Mouse (Mus musculus): ENCODE measurements around the gene Hmgb1. TPM values are rescaled to one million over a fixed set of nuclear protein-coding genes. Genes with fewer than 3 reads are reported as not detected.

The Hmgb1 gene
- 100 to 1,000 TPM; 233 to 278 TPM for total RNA-seq (2021)
- long read RNA-seq, experiment 1, transcript Hmgb1-203 (4 exons, 1,720 nt), result minor isoform, 11 of 496 reads
- long read RNA-seq, experiment 1, transcript Hmgb1-201 (5 exons, 2,838 nt), result major isoform, 426 of 496 reads
- long read RNA-seq, experiment 1, transcript Hmgb1-202 (5 exons, 1,092 nt), result minor isoform, 28 of 496 reads
- long read RNA-seq, experiment 1, partial matches to known transcripts, result 2 of 496 reads
- long read RNA-seq, experiment 1, other reads (novel, unspliced or antisense), result 29 of 496 reads
- long read RNA-seq, experiment 2, transcript Hmgb1-201 (5 exons, 2,838 nt), result major isoform, 353 of 438 reads
- long read RNA-seq, experiment 2, transcript Hmgb1-202 (5 exons, 1,092 nt), result minor isoform, 19 of 438 reads
- long read RNA-seq, experiment 2, transcript Hmgb1-203 (4 exons, 1,720 nt), result minor isoform, 7 of 438 reads
- long read RNA-seq, experiment 2, partial matches to known transcripts, result 6 of 438 reads
- long read RNA-seq, experiment 2, other reads (novel, unspliced or antisense), result 51 of 438 reads

DNA sequence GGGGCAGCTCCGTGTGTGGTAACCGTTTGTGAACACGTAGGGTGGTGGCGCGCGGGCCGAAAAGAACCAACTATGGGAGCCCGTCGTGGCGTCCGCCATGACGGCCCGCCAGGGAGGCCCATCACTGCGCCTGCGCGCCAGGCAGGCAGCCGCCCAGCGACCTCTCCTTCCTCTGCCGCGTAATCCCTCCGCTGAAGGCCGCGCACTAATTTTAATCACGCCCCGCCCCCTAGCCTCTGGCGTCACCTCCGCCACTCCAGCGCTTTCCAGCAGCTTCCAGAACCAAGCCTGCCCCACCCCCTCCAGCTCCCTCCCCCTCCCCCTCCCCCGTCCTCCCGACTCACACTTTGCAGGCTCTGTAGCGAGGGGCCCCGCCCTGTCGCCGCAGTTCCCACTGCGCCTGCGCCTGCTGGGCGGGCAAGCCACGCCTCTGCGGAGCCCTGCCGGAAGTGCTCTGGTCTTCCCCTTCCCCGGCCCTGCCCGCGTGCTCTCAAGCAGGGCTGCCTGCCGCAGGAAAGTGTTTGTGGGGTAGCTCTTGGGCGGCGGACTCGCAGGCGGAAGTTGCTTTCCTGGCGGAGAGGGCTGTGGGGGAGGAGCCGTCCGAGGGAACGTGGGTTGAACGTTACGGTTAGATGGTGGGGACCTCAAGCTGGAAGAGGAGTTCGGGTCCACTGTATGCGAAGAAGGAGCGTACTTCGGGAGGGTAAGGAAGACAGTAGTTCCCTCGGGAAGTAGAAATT, at the start of gene Hmgb1, which contains the start of gene Uspl1:
Gene Hmgb1, minus strand, starts transcription at position 386 of the 740 bp plus-strand sequence.
Gene Uspl1, plus strand, starts transcription at position 247 of the 740 bp plus-strand sequence.
- DNase-seq (ENCODE audit: low spot score in 2 of 2), result peak; percentile 99

DNA sequence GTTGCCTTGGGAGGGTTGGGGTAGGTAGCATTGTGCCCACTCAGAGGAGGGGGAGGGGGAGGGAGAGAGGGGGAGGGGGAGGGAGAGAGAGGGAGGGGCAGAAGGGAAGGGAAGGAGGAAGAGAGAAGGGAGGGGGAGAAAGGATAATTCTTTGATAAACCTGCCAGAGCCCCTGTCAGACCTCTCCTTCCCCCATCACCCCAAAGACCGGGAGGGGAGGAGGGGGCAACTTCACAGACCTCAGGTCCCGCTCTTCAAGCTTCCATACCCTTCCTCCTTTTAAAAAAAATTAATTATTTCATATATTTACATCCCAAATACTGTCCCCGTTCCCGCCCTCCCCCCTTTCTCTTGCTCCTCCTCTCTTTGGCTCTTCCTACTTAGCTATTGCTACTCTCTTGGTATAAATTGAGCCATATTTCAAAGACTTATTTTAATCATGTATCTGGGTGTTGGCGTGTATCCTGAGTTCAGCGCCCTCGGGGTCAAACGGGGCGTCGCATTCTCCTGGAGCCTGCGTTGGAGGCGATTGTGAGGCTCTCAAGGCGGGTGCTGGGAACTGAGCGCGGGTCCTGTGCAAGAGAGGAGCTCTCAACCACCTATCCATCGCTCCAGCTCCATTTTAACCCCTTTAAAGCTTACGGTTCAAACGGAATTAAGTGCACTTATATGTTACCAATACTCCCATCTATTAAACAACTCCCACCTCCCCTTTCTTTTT, 45.5 kb upstream of the Hmgb1 start:
- no peak for DNase-seq (ENCODE audit: low spot score in 2 of 2)

DNA sequence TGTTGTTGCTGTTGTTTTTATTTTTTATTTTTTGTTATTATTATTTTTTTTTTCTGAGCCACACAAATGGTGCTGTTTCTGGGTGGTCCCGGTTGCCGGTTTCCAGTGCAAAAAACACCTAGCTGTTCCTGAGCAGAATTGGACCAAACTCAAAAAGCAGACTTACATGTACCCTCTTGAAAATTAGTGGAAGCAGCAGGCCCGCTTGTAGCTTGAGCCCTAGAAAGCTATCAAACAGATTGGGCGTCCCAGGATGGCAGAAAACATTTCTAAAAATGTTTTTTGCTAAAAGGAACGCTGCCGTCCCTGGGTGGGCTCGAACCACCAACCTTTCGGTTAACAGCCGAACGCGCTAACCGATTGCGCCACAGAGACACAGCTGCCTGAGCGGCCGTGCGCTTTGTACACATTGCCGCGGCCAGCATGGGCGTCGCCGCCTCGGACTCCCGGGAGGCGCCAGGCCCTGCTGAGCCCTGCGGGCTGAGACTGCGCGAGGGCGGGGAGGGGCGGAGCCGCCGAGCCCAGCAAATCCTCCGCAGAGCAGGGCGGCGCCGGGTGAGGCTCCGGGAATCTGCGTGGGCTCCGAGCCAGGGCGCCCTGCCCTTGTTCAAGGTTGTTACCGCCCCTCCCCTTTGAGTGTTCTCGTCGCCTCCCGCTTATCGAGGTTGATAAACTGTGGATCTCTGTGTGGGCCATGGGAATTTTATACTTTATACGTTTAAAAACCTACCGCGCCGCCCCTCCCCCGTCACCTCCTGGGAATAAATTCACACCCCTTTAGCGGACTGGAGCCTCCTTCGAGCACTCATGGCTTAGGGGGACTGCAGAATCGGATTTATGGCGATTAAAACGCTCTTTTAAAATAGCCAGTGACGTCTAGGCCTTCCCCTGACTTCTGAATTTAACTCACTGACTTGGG, 44.7 kb upstream of the Hmgb1 start:
- DNase-seq (ENCODE audit: low spot score in 2 of 2), result peak; percentile 98 to 99

DNA sequence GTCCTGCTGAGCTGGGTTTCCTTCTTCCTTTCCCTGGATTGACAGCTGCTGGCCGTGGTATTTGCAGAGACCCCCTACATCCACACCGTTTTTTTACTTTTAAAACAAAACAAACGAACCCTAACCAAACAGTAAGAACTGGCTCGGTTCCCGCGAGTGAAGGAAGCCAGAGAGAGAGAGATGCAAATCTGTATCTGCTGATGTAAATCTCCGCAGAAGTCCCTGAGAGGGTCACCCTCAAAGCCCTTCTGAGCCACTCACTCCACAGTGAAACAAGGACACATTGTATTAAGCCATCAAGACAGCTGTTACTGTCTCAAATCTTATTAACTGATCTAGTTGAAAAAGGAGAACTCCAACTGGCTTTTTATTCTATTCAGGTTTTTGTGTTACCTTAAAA, 40.4 kb upstream of the Hmgb1 start:
- DNase-seq (ENCODE audit: low spot score in 2 of 2), result no peak

DNA sequence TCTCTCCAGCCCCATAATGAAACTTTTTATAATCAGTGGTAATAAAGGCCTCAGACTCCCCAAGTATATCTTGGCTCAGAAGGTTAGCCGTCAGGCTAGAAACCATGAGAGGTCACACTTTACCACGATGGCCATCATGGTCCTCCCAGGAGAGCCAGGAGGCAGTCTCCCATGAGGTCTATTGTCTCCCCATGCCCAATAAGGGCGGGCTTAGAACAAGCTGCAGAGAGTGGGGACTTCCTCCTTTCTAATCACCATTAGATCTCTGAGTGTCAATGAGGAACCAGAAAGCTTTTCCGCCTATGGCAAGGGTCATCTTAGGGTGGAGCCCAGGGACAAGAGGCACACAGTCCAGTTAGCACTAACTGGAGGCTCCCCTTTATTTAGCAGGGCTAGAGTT, 37.1 kb upstream of the Hmgb1 start:
- DNase-seq (ENCODE audit: low spot score in 2 of 2), result no peak

DNA sequence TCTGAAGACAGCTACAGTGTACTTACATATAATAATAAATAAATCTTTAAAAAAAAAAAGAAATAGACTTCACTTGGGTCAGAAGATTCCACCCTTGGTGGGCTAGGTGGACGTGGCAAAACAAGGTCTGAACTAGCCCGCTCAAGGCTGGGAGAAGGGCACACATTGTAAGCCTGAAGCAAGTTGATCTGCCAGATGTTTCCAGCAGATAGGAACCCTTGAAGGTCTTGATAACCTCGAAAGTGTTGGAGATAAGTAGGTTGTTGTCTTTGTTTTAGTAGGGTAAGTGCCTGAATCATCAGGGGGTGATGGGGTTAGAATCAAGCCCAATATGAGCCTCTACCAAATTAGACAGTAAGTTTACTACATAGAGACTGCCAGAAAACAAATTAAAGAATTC, 35.2 kb upstream of the Hmgb1 start:
- DNase-seq (ENCODE audit: low spot score in 2 of 2), result no peak

DNA sequence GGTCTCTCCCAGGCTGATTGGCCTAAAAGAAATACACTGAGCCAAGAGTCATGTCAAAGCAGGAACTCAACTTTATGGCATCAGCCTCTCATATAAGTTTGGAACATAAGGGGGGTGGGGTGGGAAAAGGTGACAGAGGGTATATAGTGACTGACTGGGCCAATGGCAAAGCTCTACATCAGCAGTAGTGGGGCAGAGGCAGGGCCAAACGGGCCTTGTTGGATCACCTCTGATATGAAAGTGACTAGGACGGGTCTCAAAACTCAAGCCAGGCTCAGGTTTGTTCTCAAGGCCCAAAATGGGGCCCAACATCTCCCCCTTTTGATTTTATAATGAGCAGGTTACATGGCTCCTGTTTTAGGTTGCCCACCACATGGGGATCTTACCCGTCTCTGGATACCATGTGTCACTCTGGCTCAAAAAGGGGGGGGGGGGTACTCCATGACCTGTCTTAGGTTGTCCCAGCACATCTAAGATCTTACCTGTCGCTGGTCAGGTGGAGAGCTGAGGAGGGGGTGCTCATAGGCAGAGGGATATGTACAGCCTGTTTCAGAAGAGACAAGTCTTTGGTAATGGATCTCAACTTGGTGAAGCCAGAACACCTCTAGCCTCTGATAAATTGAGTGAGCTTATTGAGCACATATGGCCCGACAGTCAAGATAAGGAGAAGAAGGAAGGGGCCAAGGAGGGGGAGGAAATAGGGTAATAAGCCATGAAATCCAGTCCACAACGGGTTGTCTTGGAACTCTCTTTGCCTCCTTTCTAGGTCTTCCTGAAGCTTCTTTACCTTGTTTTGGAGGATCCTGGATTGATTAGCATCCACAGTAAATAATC, 33.5 kb upstream of the Hmgb1 start:
- no peak for DNase-seq (ENCODE audit: low spot score in 2 of 2)

DNA sequence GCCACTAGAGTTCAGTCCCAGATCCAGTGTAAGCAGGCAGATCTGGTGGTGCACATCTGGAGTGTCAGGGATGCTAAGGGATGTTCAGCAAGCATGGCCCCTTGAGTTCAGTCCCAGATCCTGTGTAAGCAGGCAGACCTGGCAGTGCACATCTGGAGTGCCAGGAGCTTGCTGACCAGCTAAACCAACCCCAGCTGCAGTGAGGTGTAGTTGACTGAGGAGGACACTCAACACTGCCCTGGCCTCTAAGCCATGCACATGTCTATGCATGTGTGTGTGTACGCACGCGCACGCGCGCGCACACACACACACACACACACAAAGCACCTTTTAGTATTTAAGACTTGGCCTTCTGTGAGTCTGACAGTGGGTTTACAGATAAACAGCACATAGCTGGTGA, 31.3 kb upstream of the Hmgb1 start:
- no peak for DNase-seq (ENCODE audit: low spot score in 2 of 2)

DNA sequence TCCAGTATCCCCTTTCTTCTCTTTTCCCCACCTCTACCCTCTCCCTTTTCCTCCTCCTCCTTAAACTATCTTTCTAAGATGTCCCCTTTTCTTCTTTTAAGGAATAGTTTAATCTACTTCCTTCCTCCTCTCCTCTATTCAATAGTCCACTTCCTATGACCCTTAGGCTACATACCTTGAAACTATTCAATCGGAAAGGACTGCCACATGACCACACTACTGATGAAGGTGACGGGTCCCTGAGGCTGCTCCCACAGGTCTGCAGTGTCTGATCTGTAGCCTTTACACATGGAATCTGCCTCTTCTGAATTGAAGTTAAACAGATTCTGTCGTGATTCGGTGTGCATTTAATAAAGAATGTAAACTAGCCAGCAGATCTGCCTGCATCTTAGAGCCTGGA, 28.5 kb upstream of the Hmgb1 start:
- DNase-seq (ENCODE audit: low spot score in 2 of 2), result no peak

DNA sequence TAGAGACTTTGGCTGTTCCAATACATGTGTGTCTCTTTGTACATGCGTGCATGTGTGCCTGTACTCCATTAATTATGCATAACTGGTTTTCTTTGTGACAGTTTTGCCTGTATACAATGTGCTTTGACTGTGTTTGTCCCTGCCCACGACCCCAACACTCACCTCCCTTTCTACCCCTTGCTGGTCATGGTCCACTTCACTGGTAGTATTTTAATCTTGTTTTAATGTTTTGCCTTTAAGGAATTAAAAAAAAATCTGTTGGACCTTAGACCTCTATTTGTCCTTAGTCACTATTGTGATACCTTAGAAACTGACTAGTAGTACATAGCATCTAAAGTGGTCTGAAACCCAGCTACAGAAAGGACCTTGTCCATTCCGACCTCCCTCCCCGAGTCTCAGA, 26.8 kb upstream of the Hmgb1 start:
- no peak for DNase-seq (ENCODE audit: low spot score in 2 of 2)

DNA sequence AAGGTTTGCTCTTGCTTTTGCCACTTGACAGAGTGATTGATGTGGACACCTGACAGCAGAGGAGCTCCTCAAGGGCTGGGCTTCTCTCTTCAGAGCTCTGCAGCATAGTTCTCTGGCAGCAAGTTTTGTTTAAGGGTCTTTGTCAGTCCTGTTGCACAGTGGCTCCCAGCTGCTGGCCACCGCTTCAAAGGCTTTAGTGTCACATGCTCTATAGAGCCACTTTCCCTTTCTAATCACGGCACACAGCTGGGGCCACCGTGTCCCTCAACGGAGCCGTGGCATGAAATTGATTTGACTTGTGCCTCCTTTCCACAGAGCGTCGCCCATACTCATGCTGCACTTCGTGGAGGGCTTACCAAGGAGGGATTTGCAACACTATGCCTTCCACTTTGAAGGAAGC, 25.0 kb upstream of the Hmgb1 start:
- DNase-seq (ENCODE audit: low spot score in 2 of 2), result no peak

DNA sequence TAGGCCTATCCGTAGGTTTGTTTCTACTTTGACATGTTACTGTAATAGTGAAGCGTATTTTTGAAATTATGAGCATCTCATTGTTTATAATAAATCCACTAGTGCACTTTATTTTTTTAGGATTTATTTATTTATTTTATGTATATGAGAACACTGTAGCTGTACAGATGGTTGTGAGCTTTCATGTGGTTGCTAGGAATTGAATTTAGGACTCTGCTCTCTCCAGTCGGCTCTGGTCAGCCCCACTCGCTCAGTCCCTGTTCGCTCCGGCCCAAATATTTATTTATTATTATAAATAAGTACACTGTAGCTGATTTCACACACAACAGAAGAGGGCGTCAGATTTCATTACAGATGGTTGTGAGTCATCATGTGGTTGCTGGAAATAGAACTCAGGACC, 24.5 kb upstream of the Hmgb1 start:
- DNase-seq (ENCODE audit: low spot score in 2 of 2), result no peak

DNA sequence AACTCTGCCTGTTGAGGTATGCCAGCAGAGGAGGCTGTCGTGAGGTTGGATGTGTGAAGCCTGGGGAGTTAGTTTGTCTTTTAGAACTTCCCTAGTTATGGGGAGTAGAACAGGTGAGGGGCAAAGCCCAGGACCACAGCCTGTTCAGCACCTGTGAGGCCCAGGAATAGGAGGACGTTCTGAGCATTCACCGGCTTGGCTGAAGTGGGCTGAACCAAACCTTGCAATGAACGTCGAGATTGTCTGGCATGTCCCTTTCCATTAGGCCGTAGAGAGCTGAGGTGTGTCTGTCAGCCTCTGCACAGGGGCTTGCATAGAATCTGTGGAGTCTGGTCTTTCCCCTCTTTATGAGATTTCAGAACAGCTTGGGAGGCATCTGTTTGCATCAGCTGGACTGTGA, 23.4 kb upstream of the Hmgb1 start:
- DNase-seq (ENCODE audit: low spot score in 2 of 2), result no peak

DNA sequence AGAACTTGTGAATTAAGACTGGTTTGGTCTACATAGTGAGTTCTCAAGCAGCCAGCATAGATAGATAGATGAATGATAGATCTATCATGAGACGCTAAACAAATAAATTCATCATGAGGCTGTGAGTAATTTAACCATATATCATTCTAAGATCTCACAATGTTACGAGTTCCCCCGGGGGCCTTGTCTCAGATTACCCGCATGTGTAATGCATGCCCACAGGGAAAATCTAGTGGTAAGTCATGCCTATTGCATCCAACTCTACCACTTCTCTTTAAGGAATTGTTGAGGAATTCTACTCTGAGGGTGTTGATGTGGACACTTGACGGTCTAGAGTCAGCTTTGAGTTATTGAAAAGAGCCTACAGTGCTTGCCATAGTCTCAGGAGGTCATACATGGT, 22.0 kb upstream of the Hmgb1 start:
- DNase-seq (ENCODE audit: low spot score in 2 of 2), result no peak

DNA sequence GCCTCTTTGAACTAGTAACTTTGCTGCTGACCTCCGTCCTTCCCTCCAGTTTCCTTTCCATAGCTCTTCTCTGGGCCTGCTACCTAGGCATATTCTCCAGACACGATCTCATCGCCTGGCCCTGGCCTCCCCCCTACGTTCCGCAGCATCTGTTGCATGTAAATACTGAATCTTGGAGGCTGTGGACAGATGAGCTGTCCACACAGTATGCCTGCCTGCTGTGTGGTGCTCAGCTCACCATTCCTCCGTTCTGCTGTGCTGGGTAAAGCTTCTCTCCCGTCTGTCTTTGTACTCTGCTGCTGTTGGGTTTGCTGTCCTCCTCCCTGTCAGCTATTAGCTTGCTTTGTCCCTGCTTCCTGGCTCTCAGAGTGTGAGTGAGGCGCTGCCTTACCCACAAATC, 21.0 kb upstream of the Hmgb1 start:
- no peak for DNase-seq (ENCODE audit: low spot score in 2 of 2)

DNA sequence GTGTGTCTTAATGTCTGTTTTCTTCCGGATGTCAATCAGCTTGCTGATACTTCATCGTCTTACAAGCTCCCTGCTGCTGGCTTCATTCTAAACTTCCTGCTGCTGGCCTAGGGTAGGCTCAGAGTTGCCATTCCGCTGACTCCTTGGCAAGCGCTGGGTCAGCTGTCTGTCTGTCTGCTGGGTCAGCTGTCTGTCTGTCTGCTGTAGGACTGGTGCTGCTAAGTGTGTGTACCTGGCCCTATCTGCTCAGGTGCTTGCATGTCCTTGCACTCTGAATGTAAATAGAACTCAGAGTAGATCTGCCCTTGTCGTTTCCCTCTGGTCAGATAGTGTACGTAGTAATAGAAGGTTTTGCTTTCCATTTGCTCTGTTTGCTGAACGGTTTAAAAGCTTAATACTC, 20.5 kb upstream of the Hmgb1 start:
- no peak for DNase-seq (ENCODE audit: low spot score in 2 of 2)

DNA sequence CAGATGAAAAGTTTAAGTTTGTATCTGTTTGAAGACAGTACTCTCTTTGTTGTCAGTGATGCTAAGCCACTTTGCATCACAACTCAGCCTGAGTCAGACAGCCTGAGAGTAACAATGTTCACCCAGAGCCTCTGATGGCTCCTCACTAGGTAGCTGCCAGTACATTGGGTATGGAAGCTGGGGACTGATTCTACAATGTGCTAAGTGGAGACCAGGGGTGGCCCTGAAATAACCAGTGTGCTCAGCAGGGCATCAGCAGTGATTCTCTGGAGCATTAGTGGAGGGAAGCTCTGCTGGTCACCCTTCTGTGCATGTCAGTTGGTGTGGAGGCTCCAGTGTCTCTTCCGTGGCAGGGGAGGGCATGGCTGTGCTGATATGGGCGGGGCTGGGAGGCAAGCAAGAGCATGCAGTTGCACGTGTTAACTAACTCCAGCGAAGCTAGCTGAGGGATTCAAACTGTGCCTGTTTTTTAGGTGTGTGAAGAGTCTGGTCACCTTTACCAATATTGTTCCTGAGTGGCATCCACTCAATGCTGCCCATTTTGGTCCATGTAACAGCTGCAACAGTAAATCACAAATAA, 19.6 kb upstream of the Hmgb1 start:
- DNase-seq (ENCODE audit: low spot score in 2 of 2), result no peak

DNA sequence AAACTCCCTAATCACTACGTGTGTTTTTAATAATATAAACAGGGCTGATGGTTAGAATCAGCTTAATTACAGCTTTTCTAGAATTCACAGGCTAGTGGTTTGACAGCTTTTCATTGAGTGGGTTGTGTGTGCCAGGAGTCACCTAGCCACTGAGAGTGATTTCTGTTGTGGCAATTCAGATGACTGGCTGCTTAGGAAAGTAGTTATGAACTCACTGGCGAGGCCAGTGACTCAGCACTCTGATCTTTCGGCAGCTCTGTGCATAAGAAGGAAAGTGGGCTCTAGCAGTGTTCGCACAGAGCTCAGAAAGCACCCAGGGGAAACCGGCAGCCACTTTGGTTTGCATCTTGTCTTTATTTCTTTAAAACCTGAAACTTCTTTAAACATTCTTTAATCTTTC, 18.7 kb upstream of the Hmgb1 start:
- DNase-seq (ENCODE audit: low spot score in 2 of 2), result no peak

DNA sequence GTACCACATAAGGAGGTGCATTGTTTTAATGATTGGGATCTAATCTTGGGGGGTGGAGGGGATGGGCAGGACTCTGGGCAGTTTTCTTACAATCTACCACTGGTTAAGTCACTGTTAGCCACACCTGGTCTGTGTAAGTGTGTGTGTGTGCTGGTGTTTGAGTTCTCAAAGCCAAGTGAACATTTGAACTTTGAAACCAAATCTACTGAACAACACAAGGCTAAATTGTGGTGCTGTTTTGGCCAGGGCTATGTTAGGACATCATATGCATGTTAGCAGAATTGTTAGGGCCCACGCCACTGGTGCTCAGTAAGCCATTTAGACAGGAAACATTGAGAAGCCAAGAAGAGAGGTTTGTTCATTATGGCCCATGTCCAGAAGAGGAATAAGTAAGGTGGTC, 14.5 kb upstream of the Hmgb1 start:
- no peak for DNase-seq (ENCODE audit: low spot score in 2 of 2)

Measured in gastrocnemius, postnatal 4 days (tissue).